Mouse (Mus musculus): ENCODE results near the gene Srpk2.

GRCm38 (mm10) chr5:23651786-23652185, 32.6 kb downstream of the Srpk2 start:
- no peak for TF ChIP-seq CTCF (IDR thresholded peaks at IDR 0.05; ENCODE audit: low read depth, low read length)
- no peak for TF ChIP-seq POLR2A (IDR thresholded peaks at IDR 0.05; ENCODE audit: borderline replicate concordance, low read depth, low read length)

Measured in bone marrow macrophage, adult 2 months (primary cell).